Mouse (Mus musculus): ENCODE measurements around the gene Ssx9. TPM values are rescaled to one million over a fixed set of nuclear protein-coding genes. Genes with fewer than 3 reads are reported as not detected.
"Not testable (repeated sequence)": the region's sequence is repeated elsewhere in the genome, so short reads cannot be mapped to it uniquely, and the experiment has no call there.

The Ssx9 gene
- not detected in 2 replicates for polyA plus RNA-seq (2015; fragmentation: Nextera tagmentation; extraction: Ambion mirVana)

DNA sequence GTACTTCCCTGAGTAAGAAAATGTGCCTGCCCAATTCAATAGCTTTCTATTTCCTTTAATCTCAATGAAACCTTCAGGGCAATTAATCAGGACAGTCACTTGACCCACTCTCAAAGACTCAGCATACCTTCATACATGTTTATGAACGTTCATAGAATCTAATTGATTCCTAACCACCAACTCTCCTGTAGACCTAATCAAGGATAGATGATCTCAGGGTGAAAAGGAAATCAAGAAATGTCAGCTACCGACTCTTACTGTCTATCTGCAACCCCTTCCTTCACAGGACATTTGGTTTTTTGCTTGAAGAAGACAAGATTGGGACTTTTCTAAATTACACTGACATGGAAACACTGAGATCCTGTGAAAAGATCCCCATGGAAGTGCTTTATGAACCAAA, at the start of gene Ssx9:
TSS of gene Ssx9 (plus strand) at position 301 of the 400 bp plus-strand sequence.
- not testable (repeated sequence) for ATAC-seq; H3K27me3 ChIP-seq (replicated peaks; ENCODE audit: control insufficient read depth, insufficient read depth, low read length); H3K4me2 ChIP-seq (ENCODE audit: low read length); H3K9ac ChIP-seq (ENCODE audit: low read depth, low read length); H3K9me3 ChIP-seq (ENCODE audit: control insufficient read depth, low read length); H3K4me1 ChIP-seq (ENCODE audit: control insufficient read depth, insufficient read depth, low read depth, low read length); H3K27ac ChIP-seq (ENCODE audit: low read depth, low read length); H3K36me3 ChIP-seq (ENCODE audit: control insufficient read depth, insufficient read depth, low read length); H3K4me3 ChIP-seq (ENCODE audit: low read length)
- WGBS = 53% methylated on average over 2 of the region's 2 CpGs

GRCm38 (mm10) chrX:8732907-8733306, 15.3 kb upstream of the Ssx9 start:
- no peak for ATAC-seq
- H3K27ac ChIP-seq (ENCODE audit: low read depth, low read length) = no peak overlapping the region
- H3K9me3 ChIP-seq (ENCODE audit: control insufficient read depth, low read length) = no peaks in the 10 kb centered on the region
- H3K4me3 ChIP-seq (ENCODE audit: low read length) = no peak overlapping the region
- no peaks in the 10 kb centered on the region for H3K27me3 ChIP-seq (replicated peaks; ENCODE audit: control insufficient read depth, insufficient read depth, low read length)
- 52% methylated on average over 5 of the region's 5 CpGs for WGBS
- H3K36me3 ChIP-seq (ENCODE audit: control insufficient read depth, insufficient read depth, low read length) = no peaks in the 10 kb centered on the region
- H3K4me1 ChIP-seq (ENCODE audit: control insufficient read depth, insufficient read depth, low read depth, low read length) = no peaks in the 10 kb centered on the region
- no peak overlapping the region for H3K4me2 ChIP-seq (ENCODE audit: low read length)
- no peak overlapping the region for H3K9ac ChIP-seq (ENCODE audit: low read depth, low read length)

- not testable (repeated sequence) for ATAC-seq; H3K4me3 ChIP-seq (ENCODE audit: low read length); H3K36me3 ChIP-seq (ENCODE audit: control insufficient read depth, insufficient read depth, low read length); H3K4me2 ChIP-seq (ENCODE audit: low read length); H3K27ac ChIP-seq (ENCODE audit: low read depth, low read length); H3K9ac ChIP-seq (ENCODE audit: low read depth, low read length); H3K4me1 ChIP-seq (ENCODE audit: control insufficient read depth, insufficient read depth, low read depth, low read length); H3K9me3 ChIP-seq (ENCODE audit: control insufficient read depth, low read length); H3K27me3 ChIP-seq (replicated peaks; ENCODE audit: control insufficient read depth, insufficient read depth, low read length)
- WGBS = 80% methylated on average over 4 of the region's 4 CpGs
Measured at GRCm38 (mm10) chrX:8803391-8803790, 55.2 kb downstream of the Ssx9 start, which contains the start of gene Ssxb5. Ssxb5 (plus strand) TSS chrX:8803691.

Other genes with a start within 250 kb of the Ssx9 start
- not detected in 2 replicates for gene Gm14459, start 223.5 kb upstream of the Ssx9 start, polyA plus RNA-seq (2015; fragmentation: Nextera tagmentation; extraction: Ambion mirVana)
- not detected in 2 replicates for gene Ssxb6, start 200.2 kb upstream of the Ssx9 start, polyA plus RNA-seq (2015; fragmentation: Nextera tagmentation; extraction: Ambion mirVana)
- not detected in 2 replicates for gene Ssxb3, start 156.6 kb upstream of the Ssx9 start, polyA plus RNA-seq (2015; fragmentation: Nextera tagmentation; extraction: Ambion mirVana)
- gene Ssxb8, start 57.6 kb upstream of the Ssx9 start, polyA plus RNA-seq (2015; fragmentation: Nextera tagmentation; extraction: Ambion mirVana) = not detected in 2 replicates
- gene Ssxb5, start 55.3 kb downstream of the Ssx9 start, polyA plus RNA-seq (2015; fragmentation: Nextera tagmentation; extraction: Ambion mirVana) = not detected in 2 replicates
- not detected in 2 replicates for gene Gm6592, start 95.6 kb downstream of the Ssx9 start, polyA plus RNA-seq (2015; fragmentation: Nextera tagmentation; extraction: Ambion mirVana)
- not detected in 2 replicates for gene Gm5751, start 125.8 kb downstream of the Ssx9 start, polyA plus RNA-seq (2015; fragmentation: Nextera tagmentation; extraction: Ambion mirVana)
- gene B630019K06Rik, start 143.9 kb downstream of the Ssx9 start, polyA plus RNA-seq (2015; fragmentation: Nextera tagmentation; extraction: Ambion mirVana) = 22.4 and 23.5 TPM in 2 replicates
- gene Fthl17b, start 214.5 kb downstream of the Ssx9 start, polyA plus RNA-seq (2015; fragmentation: Nextera tagmentation; extraction: Ambion mirVana) = not detected in 2 replicates
- gene Fthl17c, start 228.1 kb downstream of the Ssx9 start, polyA plus RNA-seq (2015; fragmentation: Nextera tagmentation; extraction: Ambion mirVana) = not detected in 2 replicates
- not detected in 2 replicates for gene Fthl17d, start 238.3 kb downstream of the Ssx9 start, polyA plus RNA-seq (2015; fragmentation: Nextera tagmentation; extraction: Ambion mirVana)

Data from hindbrain, embryonic 16.5 days (tissue).